Mouse (Mus musculus) small intestine, adult 2 months (tissue): ENCODE data around the gene Tmub2.

Experiments used
- CTCF ChIP-seq: fragments of 200-500 bp; IDR thresholded peaks from 2 replicates; pipeline ENCODE4 v1.5.1; 2012; ENCODE audit warnings: low read depth, mild to moderate bottlenecking, control low read depth, inconsistent platforms, low read length, moderate library complexity, mixed read lengths; ENCODE audit not compliant: insufficient replicate concordance, insufficient read length; ENCODE audit errors: extremely low read depth
- POLR2A ChIP-seq: fragments of 200-500 bp; IDR thresholded peaks from 2 replicates; pipeline ENCODE4 v1.6.1; 2012; ENCODE audit warnings: low read depth, mild to moderate bottlenecking, control low read depth, inconsistent platforms, low read length, moderate library complexity

GRCm38 (mm10) chr11:102327839-102328238, 43.1 kb downstream of the Tmub2 start:
- TF ChIP-seq POLR2A (no peak), CTCF (no peak)
